Mouse (Mus musculus) bone marrow macrophage, adult 2 months (primary cell): ENCODE results near the gene Eef1a1.

Experiments used
- CTCF ChIP-seq: IDR thresholded peaks from 2 replicates; pipeline ENCODE4 v1.5.1; 2012; ENCODE audit warnings: low read depth, mild to moderate bottlenecking, low read length, moderate library complexity
- POLR2A ChIP-seq: IDR thresholded peaks from 2 replicates; pipeline ENCODE4 v1.6.1; 2012; ENCODE audit warnings: mild to moderate bottlenecking, low read depth, low read length, borderline replicate concordance

DNA sequence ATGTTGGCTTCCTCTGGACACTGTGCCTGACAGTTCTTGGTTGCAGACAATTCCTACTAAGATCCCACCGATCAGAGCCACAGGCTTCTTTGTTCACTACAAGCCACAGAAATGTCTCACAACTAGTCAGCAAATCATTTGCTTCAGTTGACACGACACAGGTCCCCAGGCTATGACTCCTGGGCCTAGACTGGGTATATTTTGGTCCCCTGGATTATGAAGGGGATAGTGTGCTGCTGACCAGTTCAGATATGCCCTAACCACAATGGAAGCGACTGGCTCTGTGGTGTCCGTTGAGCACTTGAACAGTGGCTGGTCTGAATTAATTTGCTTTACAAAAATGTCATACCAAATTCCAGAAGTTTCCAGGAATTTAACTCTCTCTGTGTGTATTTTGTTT lies 25.7 kb upstream of the Eef1a1 start:
- TF ChIP-seq CTCF (no peak), POLR2A (no peak)
